Mouse (Mus musculus): Measurements from ENCODE around the gene Fermt2.

GRCm38 (mm10) chr14:45453538-45454233, 76.2 kb downstream of the Fermt2 start:
- TF ChIP-seq CTCF (IDR thresholded peaks at IDR 0.05; ENCODE audit: low read depth, low read length): no peak
- TF ChIP-seq POLR2A (IDR thresholded peaks at IDR 0.05; ENCODE audit: insufficient read depth, low read length): no peak

Data from ES-Bruce4 (cell line).